ENCODE assay signal across 8 mouse cellular contexts in genomic region chr8:22165251-22166079, GRCm38 (mm10). TPM values are rescaled to one million over a fixed set of nuclear protein-coding genes. Genes with fewer than 3 reads are reported as not detected.
A peak's percentile ranks its signal among the peaks of the same experiment; 100 is the strongest.
DNase-seq lines count a peak whose midpoint lies in the region; ATAC-seq and TF ChIP-seq lines count a peak whose summit lies in the region.

No protein-coding gene starts in this region.

- H3K4me3 ChIP-seq in layer of hippocampus, adult 2 months: peak overlapping the region; percentile 62
- peak overlapping the region; percentile 64 for H3K4me3 ChIP-seq in brown adipose tissue, adult 24 weeks (ENCODE audit: insufficient read depth, low read depth, low read length)
- peak overlapping the region; percentile 58 for H3K4me3 ChIP-seq in hindbrain, embryonic 13.5 days
- peak overlapping the region; percentile 59 for H3K4me3 ChIP-seq in midbrain, embryonic 12.5 days

- no peaks in the 10 kb centered on the region for H3K4me1 ChIP-seq in brown adipose tissue, adult 24 weeks (ENCODE audit: control insufficient read depth, insufficient read depth, insufficient read length, low read length)
- peaks cover 9% of the 10 kb centered on the region for H3K4me1 ChIP-seq in hindbrain, embryonic 13.5 days (replicated peaks)
- H3K4me1 ChIP-seq in midbrain, embryonic 12.5 days: 0 out of 2 replicates have a peak, but pooled peaks cover 2% of the 10 kb centered on the region

- ATAC-seq in hindbrain, embryonic 13.5 days (ENCODE audit: low FRiP score): peak; percentile 71
- no peak; the same call in none of the 2 replicates for ATAC-seq in midbrain, embryonic 12.5 days (ENCODE audit: low FRiP score, low read depth)

- H3K27ac ChIP-seq in layer of hippocampus, adult 2 months: peak overlapping the region; percentile 90
- no peak overlapping the region for H3K27ac ChIP-seq in brown adipose tissue, adult 24 weeks (replicated peaks; ENCODE audit: low read depth, low read length)
- peak overlapping the region; percentile 89 for H3K27ac ChIP-seq in hindbrain, embryonic 13.5 days
- peak overlapping the region; percentile 86; the same call in 1 of the 2 replicates for H3K27ac ChIP-seq in midbrain, embryonic 12.5 days (replicated peaks)

- peak overlapping the region; percentile 73 for H3K9ac ChIP-seq in hindbrain, embryonic 13.5 days
- peak overlapping the region; percentile 37 for H3K9ac ChIP-seq in midbrain, embryonic 12.5 days (replicated peaks)

- peaks cover 11% of the 10 kb centered on the region for H3K36me3 ChIP-seq in hindbrain, embryonic 13.5 days
- H3K36me3 ChIP-seq in midbrain, embryonic 12.5 days: peaks cover 14% of the 10 kb centered on the region

- no peaks in the 10 kb centered on the region for H3K27me3 ChIP-seq in hindbrain, embryonic 13.5 days
- no peaks in the 10 kb centered on the region for H3K27me3 ChIP-seq in midbrain, embryonic 12.5 days

- 55% methylated on average over 10 of the region's 10 CpGs for WGBS in hindbrain, embryonic 13.5 days
- 59% methylated on average over 9 of the region's 10 CpGs for WGBS in midbrain, embryonic 12.5 days

- no peaks in the 10 kb centered on the region for H3K9me3 ChIP-seq in hindbrain, embryonic 13.5 days
- no peaks in the 10 kb centered on the region for H3K9me3 ChIP-seq in midbrain, embryonic 12.5 days

- no peak for TF ChIP-seq CTCF in layer of hippocampus, adult 2 months (conservative IDR thresholded peaks at IDR 0.05)

- H3K4me2 ChIP-seq in hindbrain, embryonic 13.5 days: peak overlapping the region; percentile 52
- H3K4me2 ChIP-seq in midbrain, embryonic 12.5 days (replicated peaks): peak overlapping the region; percentile 52

- no peak for DNase-seq in layer of hippocampus, adult 2 months (ENCODE audit: low spot score in 2 of 2)
- no peak for DNase-seq in layer of hippocampus, postnatal 14 days (ENCODE audit: low spot score in 2 of 2)
- no peak for DNase-seq in frontal cortex, postnatal 14 days (ENCODE audit: low spot score in 2 of 2)
- DNase-seq in B cell, adult 2 months: no peak
- no peak for DNase-seq in adrenal gland, adult 2 months

RNA-seq across cellular contexts. Expression of gene Nek3, which starts 0.8 kb away (rescaled TPM):
- total RNA-seq in layer of hippocampus, adult 2 months (2021): 1 to 10 TPM; 2.5 to 2.7 TPM
- 1 to 10 TPM; 2.5 to 4.0 TPM for total RNA-seq in layer of hippocampus, postnatal 14 days (2021)
- 0.58 and 1.4 TPM in 2 replicates for polyA plus RNA-seq in brown adipose tissue, adult 24 weeks (2012; ENCODE audit: insufficient read depth, insufficient read length, missing spikeins)
- polyA plus RNA-seq in hindbrain, embryonic 13.5 days (2015; fragmentation: Nextera tagmentation; extraction: Ambion mirVana): 9.5 and 10.4 TPM in 2 replicates
- polyA plus RNA-seq in midbrain, embryonic 12.5 days (2016; fragmentation: Nextera tagmentation; extraction: Ambion mirVana): 7.4 and 10.2 TPM in 2 replicates
- 1 to 10 TPM; 5.3 to 5.6 TPM for total RNA-seq in adrenal gland, adult 2 months (2021)
- 0.65 and 0.66 TPM in 2 replicates for polyA plus RNA-seq in adrenal gland, adult 2 months (2012; rRNA removed)

RNA-seq across cellular contexts. Expression of gene Ckap2, which starts 20.2 kb away (rescaled TPM):
- 1 to 10 TPM in 1 of 2 experiments, under 1 TPM in 1; 0.61 to 1.0 TPM for total RNA-seq in layer of hippocampus, adult 2 months (2021)
- 1 to 10 TPM; 2.4 to 2.8 TPM for total RNA-seq in layer of hippocampus, postnatal 14 days (2021)
- 1.1 TPM in 1 of 2 replicates, not detected in the other for polyA plus RNA-seq in brown adipose tissue, adult 24 weeks (2012; ENCODE audit: insufficient read depth, insufficient read length, missing spikeins)
- 16.9 and 19.1 TPM in 2 replicates for polyA plus RNA-seq in hindbrain, embryonic 13.5 days (2015; fragmentation: Nextera tagmentation; extraction: Ambion mirVana)
- polyA plus RNA-seq in midbrain, embryonic 12.5 days (2016; fragmentation: Nextera tagmentation; extraction: Ambion mirVana): 50.7 and 55.4 TPM in 2 replicates
- total RNA-seq in adrenal gland, adult 2 months (2021): 1 to 10 TPM; 1.9 to 3.1 TPM
- polyA plus RNA-seq in adrenal gland, adult 2 months (2012; rRNA removed): 0.58 and 0.78 TPM in 2 replicates

RNA-seq across cellular contexts. Expression of gene Vps36, which starts 27.1 kb away (rescaled TPM):
- total RNA-seq in layer of hippocampus, adult 2 months (2021): 10 to 100 TPM; 25.2 to 26.0 TPM
- 10 to 100 TPM; 31.6 to 37.6 TPM for total RNA-seq in layer of hippocampus, postnatal 14 days (2021)
- polyA plus RNA-seq in brown adipose tissue, adult 24 weeks (2012; ENCODE audit: insufficient read depth, insufficient read length, missing spikeins): 27.1 and 35.2 TPM in 2 replicates
- polyA plus RNA-seq in hindbrain, embryonic 13.5 days (2015; fragmentation: Nextera tagmentation; extraction: Ambion mirVana): 42.1 and 42.3 TPM in 2 replicates
- polyA plus RNA-seq in midbrain, embryonic 12.5 days (2016; fragmentation: Nextera tagmentation; extraction: Ambion mirVana): 39.3 and 41.0 TPM in 2 replicates
- 10 to 100 TPM; 29.9 to 36.2 TPM for total RNA-seq in adrenal gland, adult 2 months (2021)
- polyA plus RNA-seq in adrenal gland, adult 2 months (2012; rRNA removed): 5.2 and 5.7 TPM in 2 replicates

RNA-seq across cellular contexts. Expression of gene Nek5, which starts 40.6 kb away (rescaled TPM):
- total RNA-seq in layer of hippocampus, adult 2 months (2021): under 1 TPM in 1 of 2 experiments, not detected in 1; 0.61 TPM
- total RNA-seq in layer of hippocampus, postnatal 14 days (2021): 1 to 10 TPM in 1 of 2 experiments, under 1 TPM in 1; 0.81 to 1.2 TPM
- polyA plus RNA-seq in brown adipose tissue, adult 24 weeks (2012; ENCODE audit: insufficient read depth, insufficient read length, missing spikeins): not detected in 2 replicates
- polyA plus RNA-seq in hindbrain, embryonic 13.5 days (2015; fragmentation: Nextera tagmentation; extraction: Ambion mirVana): 0.56 and 1.3 TPM in 2 replicates
- polyA plus RNA-seq in midbrain, embryonic 12.5 days (2016; fragmentation: Nextera tagmentation; extraction: Ambion mirVana): 0.31 and 0.41 TPM in 2 replicates
- total RNA-seq in adrenal gland, adult 2 months (2021): 10 to 100 TPM in 1 of 2 experiments, 1 to 10 TPM in 1; 3.1 to 11.1 TPM
- 0.95 and 1.7 TPM in 2 replicates for polyA plus RNA-seq in adrenal gland, adult 2 months (2012; rRNA removed)
